Mouse (Mus musculus) A20 (cell line): ENCODE data around the gene Dis3.
"Not testable (repeated sequence)": the region's sequence is repeated elsewhere in the genome, so short reads cannot be mapped to it uniquely, and the experiment has no call there.

Experiments used
- DNase-seq: peaks from one replicate; pipeline ENCODE4 v3.0.0-alpha.2; 2011; ENCODE audit warnings: low read depth, low spot score

Gene Dis3

DNA sequence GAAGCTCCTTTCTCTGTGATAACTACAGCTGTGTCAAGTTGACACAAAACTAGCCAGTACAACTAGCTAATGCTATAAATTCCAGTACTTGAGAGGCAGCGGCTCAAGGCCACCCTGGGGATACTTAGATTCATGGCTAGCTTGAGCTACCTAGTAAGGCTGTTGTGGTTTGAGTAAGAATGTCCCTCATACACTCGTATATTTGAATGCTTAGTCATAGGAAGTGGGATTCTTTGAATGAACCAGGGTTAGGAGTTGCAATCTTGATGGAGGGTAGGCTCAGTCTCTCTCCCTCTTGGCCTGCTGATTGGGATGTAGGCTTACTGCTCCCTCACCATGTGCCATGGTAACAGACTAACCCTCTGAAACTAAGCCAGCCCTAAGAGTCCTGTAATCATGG, 36.5 kb downstream of the Dis3 start:
- no peak for DNase-seq

DNA sequence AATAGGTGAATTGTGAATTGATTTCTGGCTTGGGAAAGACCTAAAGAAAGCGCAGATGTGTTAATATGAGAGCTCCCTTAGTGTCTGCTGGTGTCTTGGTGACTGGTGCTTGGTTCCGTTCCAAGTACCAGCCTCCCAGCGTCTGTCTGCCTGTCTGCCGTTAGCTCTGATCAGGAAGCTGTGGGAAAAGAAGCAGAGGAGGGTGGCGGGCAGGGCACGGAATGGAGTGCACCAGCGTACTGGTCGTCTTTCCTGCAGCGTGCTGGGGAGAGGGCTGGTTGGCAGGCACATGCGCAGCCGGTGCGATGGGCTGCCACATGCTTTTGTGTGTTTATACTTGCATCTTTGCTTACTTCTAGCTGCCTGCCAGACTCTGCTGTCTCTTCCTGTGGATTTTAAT, 39.0 kb downstream of the Dis3 start:
- DNase-seq, result no peak

DNA sequence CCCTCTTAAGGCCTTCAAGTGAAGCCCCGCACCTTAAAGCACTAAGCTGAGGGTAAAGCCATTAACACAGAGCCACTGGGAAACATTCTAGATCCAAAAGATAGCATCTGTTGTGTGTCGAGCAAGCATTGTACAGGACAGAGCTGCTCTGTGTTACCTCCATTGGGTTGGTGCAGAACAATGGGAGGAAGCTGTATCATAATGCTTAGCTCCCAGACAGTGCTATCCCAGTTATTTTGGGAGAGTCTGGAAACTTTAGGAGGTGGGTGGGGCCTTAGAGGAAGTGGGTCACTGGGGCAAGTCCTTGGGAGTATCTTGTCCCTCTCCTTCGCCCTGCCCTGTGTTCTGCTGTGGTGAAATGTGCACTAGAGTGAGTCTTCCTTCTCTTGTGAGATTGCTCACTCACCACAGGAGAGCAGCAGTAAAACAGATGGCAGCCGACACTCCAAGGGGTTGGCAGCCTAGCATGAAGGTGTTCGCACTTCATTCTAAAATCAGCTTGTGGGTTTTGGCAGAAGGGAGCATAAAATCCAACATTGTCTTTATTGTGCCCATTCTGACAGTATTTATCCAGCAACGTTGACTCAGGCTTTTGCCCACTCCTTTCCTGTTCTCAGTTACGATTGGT, 40.5 kb downstream of the Dis3 start:
- no peak for DNase-seq

DNA sequence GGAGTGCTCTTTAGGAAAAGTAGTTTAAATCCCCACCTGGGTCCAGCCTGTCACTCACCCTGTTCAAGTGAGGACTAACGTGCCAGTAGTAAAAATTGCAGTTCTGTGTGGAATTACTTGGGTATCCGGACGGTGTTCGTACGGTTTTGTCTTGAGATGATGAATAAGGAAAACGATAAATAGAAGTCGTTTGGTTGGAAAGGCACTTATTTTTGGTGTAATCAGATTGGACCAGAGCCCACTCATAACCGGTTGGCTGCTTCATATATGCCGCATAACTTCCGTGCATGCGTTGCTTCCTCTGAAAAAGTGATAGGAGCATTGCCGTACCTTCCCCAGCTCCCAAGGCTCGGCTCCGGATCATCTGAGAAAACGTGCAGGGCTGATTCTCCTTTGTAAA, 52.8 kb downstream of the Dis3 start:
- no peak for DNase-seq

DNA sequence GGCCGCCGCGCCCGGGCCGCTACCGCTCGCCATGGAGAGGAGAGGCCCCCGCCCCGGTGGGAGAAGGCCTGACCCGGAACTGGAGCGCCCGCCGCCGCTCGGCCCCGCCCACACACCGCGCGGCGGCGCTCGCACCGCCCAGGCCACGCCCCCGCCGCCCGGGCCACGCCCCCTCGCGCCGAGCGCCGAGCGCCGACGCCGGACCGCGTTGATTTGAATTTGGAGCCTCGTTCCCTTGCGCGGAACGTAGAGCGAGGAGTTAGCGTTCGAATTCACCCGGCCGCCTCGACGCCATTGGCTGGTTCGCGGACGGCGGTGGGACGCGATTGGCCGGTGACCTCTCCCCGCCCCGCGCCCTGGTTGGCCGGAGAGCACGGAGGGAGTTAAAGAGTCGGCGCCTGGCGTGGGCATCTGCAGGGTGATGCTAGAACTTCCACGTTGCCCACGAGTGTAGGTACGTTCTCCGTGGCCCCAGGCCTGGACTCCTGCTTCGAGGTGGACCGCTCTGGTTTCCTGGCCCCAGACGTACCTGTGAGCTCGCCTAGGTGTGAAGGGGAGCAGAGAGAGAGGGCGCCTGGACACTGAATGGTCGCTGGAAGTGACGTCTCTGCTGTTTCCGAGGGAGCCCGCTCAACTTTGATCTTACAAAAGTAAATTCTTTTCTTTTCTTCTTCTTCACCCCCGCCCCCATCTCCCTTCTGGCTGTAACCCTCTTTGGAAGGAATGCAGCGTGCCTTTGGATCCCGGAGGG, 53.4 kb downstream of the Dis3 start, which contains the start of the genes Mzt1 and Bora:
Gene Mzt1 (minus strand): TSS at position 104 of the 751 bp plus-strand sequence.
Gene Bora (plus strand): TSS at position 192 of the 751 bp plus-strand sequence.
- peak; percentile 98 for DNase-seq

DNA sequence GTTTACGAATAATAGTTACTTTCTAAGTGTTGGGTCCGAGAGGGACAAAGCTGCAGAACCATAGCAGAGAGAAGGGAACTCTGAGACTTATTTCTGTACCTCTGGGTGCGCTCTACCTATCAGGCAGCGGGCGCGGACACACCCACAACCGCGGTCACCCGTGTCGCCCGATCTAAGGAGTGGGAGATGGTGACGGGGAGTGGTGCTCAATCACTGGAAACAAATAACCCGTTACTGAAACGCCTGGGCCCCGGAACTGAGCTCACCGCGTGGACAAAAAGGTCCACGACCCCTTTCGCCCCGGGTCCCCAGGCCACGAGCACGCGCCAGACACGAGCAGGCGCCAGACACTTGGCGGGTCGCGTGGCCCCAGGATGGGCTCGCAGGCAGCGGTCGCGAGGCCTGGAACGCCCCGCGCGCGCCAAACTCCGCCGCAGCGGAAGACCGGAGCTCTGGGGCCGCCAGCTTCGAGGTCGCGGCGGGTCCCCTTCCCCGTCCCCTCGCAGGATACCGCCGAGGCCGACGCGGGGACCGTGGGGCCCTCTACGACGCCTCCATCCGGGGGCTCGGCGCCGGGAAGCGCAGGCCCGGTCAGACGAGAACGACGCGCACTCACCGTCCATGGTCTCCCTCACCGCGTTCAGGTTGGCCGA, 54.1 kb downstream of the Dis3 start:
- DNase-seq, result peak; percentile 71

DNA sequence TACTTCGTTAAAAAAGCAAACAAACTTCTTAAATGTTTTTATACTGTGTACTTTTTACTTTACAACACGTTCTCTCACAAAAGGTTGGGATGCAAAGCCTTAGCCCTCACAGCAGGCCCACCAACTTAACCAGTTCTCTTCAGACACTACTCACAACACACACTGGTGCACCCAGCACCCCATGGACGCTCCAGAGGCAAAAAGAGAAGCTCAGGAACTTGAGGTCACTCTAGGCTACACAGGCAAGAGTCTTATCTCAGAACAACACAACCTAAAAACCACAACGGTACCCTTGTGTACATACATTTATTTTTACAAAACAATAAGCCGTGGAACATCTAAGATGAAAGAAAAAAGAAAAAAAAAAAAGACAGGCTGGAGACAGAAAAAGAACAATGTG, 54.9 kb downstream of the Dis3 start:
- peak; percentile 50 for DNase-seq

DNA sequence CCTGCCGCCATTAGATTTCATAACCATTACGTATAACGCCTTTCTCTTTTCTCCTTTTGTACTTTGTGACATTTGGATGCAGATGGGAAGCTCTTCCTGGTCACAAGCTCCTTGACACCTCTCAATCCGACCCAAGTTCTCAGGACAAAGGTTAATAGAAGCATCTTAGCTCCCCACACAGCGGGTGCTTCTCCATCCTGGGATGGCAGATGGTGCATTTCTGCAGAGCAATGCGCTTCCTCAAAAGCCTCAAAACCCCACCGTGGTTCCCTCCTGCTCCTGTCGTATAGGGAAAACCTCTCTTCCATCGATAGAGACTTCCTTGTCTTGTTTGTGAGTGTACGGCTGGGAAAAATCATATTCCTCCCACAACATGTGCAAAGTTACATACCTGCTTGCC, 55.5 kb downstream of the Dis3 start:
- DNase-seq, result no peak

DNA sequence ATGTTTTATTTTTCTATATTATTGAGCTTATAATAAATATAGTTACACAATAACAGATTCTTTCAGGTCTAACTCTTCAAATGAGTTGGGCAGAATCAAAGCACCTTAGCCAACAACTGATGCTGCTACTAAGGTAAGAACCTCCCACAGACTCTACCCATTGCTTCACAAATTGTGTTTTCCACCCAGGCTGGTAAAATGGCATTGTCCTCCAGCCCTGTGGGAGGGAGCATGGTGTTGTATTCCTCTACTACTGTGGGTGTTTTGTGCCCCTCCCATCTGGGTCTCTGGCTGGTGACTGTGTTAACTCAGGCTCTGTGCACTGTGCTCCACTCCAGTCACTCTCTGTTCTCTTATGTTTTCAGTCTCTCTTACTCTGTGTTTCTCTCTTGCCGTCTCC, 56.1 kb downstream of the Dis3 start:
- no peak for DNase-seq

DNA sequence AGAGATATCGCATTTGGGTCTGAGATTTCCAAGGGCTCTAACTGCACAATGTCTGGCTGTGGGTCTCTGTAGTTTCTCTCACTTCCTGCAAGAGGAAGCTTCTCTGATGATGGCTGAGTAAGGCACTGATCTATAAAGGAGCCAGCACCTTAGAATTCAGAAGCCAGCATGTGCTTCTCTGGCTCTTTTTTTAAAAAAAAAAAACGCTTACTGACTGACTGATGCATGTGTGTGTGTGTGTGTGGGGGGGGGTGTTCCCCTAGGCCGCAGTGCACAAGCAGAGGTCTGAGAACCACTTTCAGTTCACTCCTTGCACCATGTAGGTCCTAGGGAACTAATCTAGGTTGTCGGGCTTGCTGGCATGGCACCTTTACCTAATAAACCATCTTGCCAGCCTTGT, 58.2 kb downstream of the Dis3 start:
- DNase-seq, result peak; percentile 68

DNA sequence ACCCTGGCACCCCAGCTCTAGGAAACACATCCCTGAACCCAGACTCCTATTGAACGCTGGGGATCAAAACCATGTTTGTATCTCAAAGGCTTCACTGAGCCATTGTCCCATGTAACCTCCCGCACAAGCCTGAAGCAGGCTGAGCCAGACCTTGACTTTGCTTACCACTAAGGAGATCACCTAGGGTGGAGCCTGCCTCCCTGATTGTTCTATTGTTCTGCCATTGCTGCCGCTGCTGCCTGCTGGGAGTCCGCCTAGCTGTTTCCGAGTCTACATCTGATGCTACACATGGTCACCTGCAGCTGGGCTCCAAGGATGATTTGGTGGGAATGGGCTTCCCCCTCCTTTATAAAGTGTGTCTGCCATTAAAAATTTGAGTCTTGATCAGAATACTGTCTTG, 60.3 kb downstream of the Dis3 start:
- not testable (repeated sequence) for DNase-seq

DNA sequence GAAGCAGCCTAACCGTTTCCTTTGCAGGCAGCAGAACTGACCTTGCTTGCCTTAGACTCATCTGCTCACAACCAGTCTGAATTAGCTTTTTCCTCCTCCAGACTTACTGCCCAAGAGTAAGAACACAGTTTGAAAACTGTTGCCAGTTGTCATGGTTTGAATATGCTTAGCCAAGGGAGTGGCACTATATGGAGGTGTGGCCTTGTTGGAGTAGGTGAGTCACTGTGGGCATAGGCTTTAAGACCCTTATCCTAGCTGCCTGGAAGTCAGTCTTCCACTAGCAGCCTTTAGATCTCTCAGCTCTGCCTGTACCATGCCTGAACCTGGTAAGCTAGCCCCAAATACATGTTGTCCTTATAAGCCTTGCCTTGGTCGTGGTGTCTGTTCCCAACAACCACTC, 61.9 kb downstream of the Dis3 start:
- DNase-seq, result no peak

DNA sequence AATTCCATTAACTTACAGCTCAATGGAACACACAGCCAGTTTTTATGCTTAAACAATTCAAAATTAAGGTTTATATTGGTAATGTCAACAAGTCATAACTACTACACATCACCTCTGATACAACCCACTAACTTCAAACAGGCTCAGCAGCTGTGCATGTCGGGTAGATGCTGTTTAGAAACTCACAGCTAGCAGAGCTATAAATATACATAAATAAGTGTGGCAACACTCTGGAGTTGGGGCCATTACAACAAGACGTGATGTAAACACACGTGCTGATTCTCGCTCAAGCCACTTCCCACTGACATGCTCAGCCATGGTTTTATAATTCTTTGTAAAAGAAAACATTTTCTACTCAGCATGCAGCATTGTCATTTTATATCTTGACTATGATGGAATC, 63.5 kb downstream of the Dis3 start:
- no peak for DNase-seq

DNA sequence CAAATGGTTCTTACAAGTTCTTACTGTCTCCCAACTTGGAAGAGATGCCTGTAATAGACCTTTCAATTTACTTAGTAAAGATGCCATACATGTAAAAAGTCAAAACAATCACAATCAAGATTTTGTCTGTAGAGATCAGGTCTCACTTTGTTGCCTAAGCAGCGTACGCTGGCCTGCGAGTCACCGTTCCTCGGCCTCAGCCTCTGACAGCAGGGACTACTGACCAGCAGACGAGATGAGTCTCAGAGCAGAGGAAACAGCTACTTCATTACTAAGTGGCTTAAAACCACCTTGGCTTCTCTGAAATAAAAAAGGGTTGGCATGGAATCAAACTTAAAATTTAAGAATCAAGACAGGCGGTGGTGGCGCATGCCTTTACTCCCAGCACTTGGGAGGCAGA, 64.7 kb downstream of the Dis3 start:
- not testable (repeated sequence) for DNase-seq

DNA sequence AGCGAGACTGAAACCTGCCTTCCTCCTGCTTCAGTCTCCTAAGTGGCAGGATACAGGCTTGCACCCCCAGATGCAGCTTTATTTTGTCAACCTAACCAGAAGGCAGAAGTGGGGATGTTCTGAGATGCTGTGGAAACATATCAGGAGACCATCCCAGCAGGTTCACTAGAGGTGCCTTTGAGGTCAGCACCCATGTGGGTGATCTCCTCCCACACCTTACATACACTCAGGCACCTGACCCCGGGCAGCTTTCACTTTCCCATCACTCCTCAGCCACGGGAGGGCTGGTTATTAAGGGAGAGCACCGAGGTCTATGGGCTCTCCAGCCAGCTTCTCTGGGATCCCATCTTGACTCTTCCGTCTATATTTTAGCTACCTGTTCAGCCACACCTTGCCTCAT, 67.0 kb downstream of the Dis3 start:
- DNase-seq, result no peak

DNA sequence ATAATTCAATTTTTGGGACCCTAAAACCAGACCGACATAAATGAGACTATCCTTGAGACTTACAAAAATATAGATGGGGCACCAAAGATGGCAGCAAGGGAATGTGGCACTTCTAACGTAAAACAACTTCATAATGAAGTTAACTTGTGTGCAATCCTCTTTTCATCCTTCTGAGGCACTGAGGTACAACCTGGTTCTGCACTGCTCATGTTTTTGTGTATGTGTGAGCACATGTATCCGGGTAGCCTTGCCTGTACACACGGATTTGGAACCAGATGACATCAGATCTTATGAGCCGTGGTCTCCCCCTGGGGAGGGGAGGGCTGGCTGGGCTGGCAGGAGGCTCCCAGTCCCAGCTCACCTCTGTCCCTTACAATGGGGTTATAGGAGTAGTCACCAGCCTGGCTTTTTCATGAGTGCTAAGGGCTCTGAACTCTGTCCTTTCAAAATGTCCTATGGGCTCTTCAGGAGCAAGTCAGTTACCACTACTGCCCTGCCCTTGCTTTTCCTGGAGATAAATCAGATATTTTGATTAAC, 68.2 kb downstream of the Dis3 start:
- DNase-seq, result no peak

DNA sequence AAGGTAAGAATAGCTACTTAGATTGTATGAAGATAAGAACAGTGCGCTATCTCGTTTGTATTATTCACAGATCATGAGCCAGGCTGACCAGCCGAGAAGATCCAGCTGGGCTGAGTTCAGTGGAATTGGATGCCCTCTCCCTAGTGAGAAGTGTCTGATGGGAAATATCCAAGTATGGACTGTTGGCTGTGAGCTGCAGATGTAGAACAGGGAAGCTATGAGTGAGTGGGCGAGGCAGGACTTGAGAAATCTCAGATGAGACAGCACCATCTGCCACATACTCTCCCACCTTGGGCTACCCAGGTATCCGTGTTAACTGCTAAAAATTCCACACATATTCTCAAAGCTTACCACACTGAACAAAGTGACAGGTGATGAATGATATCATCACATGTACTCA, 69.6 kb downstream of the Dis3 start:
- no peak for DNase-seq
